Mouse (Mus musculus) heart, adult 2 months (tissue): ENCODE measurements around the gene Cend1. TPM values are rescaled to one million over a fixed set of nuclear protein-coding genes. Genes with fewer than 3 reads are reported as not detected.

Experiments
- DNase-seq, 2 experiments: peaks; one replicate each; pipeline ENCODE4 v3.0.0; 2021
- H3K27ac ChIP-seq: fragments of 200-600 bp; 2 replicates; pipeline ENCODE4 v1.8.1; 2022
- H3K27me3 ChIP-seq: fragments of 200-500 bp; 2 replicates; pipeline ENCODE4 v1.6.1; 2012; ENCODE audit warnings: mild to moderate bottlenecking, low read length, inconsistent platforms, mixed read lengths; ENCODE audit not compliant: control insufficient read depth, insufficient read depth
- H3K36me3 ChIP-seq: fragments of 200-500 bp; 2 replicates; pipeline ENCODE4 v1.6.1; 2012; ENCODE audit warnings: low read length, inconsistent platforms; ENCODE audit not compliant: control insufficient read depth, insufficient read depth
- H3K4me1 ChIP-seq: fragments of 200-500 bp; 2 replicates; pipeline ENCODE4 v1.6.1; 2011; ENCODE audit warnings: low read length; ENCODE audit not compliant: control insufficient read depth, insufficient read depth
- H3K4me3 ChIP-seq: fragments of 200-600 bp; 2 replicates; pipeline ENCODE4 v1.8.1; 2022
- H3K79me2 ChIP-seq: fragments of 200-500 bp; replicated peaks from 2 replicates; pipeline ENCODE4 v1.6.1; 2012; ENCODE audit warnings: mild to moderate bottlenecking, inconsistent platforms, low read length, moderate library complexity, mixed read lengths; ENCODE audit not compliant: control insufficient read depth, insufficient read depth
- H3K9ac ChIP-seq: fragments of 200-500 bp; 2 replicates; pipeline ENCODE4 v1.6.1; 2012; ENCODE audit warnings: low read depth, mild to moderate bottlenecking, control low read depth, inconsistent platforms, low read length, mixed read lengths
- CTCF ChIP-seq: fragments of 200-600 bp; IDR thresholded peaks from 2 replicates; pipeline ENCODE4 v1.8.1; 2022; ENCODE audit warnings: antibody characterized with exemption, mild to moderate bottlenecking, moderate library complexity
- EP300 ChIP-seq: fragments of 200-500 bp; IDR thresholded peaks from 2 replicates; pipeline ENCODE4 v1.6.1; 2011; ENCODE audit warnings: low read depth, low read length, control low read depth; ENCODE audit not compliant: insufficient read depth
- POLR2A ChIP-seq: fragments of 200-500 bp; IDR thresholded peaks from 2 replicates; pipeline ENCODE4 v1.6.1; 2011; ENCODE audit warnings: mild to moderate bottlenecking, low read depth, low read length, control low read depth; ENCODE audit not compliant: insufficient read depth
- WGBS: fragments of 180-500 bp; shearing (Covaris S2); methylation state at CpG from one replicate; pipeline ENCODE4 v1.1.7; 2018; 5-methylcytosine and 5-hydroxymethylcytosine counted together
- intact Hi-C: fragments of 180-260 bp; cut with DNase I; formaldehyde crosslinking; loops from one replicate; pipeline ENCODE4 v1.15.1; 2025
- polyA plus RNA-seq: library from polyadenylated mRNA; depleted of rRNA; stranded (reverse); fragments of >200 nt; gene quantifications from 2 replicates; pipeline ENCODE4 v1.2.3, GENCODE M21; 2012
- total RNA-seq, 2 experiments: library from RNA; stranded (reverse); gene quantifications; 2 replicates each; pipeline ENCODE4 v1.2.3; 2021

Cend1 gene
- total and polyA plus RNA-seq, 3 experiments = 1.0 to 1.8 (median 1.4) TPM

DNA sequence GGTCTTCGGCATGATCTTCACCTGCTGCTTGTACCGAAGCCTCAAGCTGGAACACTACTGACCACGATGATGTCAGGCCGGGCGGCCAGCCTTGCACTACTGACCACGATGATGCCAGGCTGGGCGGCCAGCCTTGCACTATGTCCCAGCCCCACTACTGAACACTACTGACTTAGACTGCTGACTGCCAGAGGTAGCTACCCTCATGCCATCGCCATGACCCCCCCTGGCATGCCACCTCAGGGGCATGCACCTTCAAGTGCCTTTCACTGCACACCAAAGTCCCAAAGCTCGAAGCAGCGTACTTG is 41.3 kb upstream of the Cend1 start:
- Histone ChIP-seq H3K36me3 (no peaks in the 10 kb centered on the region; the same call in 1 of the 2 replicates), H3K27ac (no peak overlapping the region), H3K9ac (no peak overlapping the region), H3K4me3 (no peak overlapping the region), H3K79me2 (no peaks in the 10 kb centered on the region; the same call in 1 of the 2 replicates), H3K4me1 (peaks cover 21% of the 10 kb centered on the region), H3K27me3 (no peaks in the 10 kb centered on the region)
- WGBS = 93% methylated on average over 10 of the region's 10 CpGs
- TF ChIP-seq EP300 = no peak
- no peak for DNase-seq
- intact Hi-C loops = no loop called here

DNA sequence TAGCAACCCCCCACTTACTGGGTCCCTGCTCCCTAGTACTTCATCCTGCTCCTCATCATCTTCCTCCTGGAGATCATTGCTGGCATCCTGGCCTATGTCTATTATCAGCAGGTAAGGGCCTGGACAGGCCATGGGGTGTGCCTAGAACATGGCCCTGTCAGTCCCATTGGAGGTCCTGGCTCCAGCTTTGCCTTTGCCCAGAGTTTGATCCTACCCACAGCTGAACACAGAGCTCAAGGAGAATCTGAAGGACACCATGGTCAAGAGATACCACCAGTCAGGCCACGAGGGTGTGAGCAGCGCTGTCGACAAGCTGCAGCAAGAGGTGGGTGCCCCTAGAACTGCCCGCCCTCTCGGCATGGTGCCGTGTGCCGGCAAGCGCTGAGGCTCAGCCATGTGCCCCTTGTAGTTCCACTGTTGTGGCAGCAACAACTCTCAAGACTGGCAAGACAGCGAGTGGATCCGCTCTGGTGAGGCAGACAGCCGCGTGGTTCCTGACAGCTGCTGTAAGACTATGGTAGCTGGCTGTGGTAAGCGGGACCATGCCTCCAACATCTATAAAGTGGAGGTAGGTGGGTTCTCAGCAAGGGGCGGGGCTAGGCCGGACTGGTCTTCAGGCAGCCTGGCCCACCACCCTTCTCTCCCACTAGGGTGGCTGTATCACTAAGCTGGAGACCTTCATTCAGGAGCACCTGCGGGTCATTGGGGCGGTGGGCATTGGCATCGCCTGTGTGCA is 40.8 kb upstream of the Cend1 start:
- intact Hi-C loops = no loop called here
- H3K27ac ChIP-seq = peak overlapping the region; percentile 98
- no peak for TF ChIP-seq POLR2A
- no peak for TF ChIP-seq EP300
- no peak for TF ChIP-seq CTCF
- 87% methylated on average over 18 of the region's 18 CpGs for WGBS
- H3K79me2 ChIP-seq = no peaks in the 10 kb centered on the region; the same call in 1 of the 2 replicates
- peaks cover 24% of the 10 kb centered on the region for H3K4me1 ChIP-seq
- peak overlapping the region; percentile 82; the same call in 1 of the 2 replicates for H3K4me3 ChIP-seq
- peak; percentile 41 to 49 for DNase-seq
- no peaks in the 10 kb centered on the region for H3K27me3 ChIP-seq
- no peaks in the 10 kb centered on the region; the same call in 1 of the 2 replicates for H3K36me3 ChIP-seq
- H3K9ac ChIP-seq = no peak overlapping the region

DNA sequence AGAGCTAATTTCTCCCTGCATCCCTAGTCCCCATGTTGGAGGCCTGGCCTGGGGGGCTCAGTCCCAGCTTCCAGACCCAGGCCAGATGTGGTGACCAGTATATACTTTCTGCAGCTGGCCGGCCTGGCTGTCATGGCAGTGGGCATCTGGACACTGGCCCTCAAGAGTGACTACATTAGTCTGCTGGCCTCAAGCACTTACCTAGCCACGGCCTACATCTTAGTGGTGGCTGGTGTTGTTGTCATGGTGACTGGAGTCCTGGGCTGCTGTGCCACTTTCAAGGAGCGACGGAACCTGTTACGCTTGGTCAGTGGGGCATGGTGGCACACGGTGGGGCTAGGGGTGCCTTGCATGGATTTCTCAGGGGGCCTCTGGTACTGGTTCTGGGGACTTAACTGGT is 40.1 kb upstream of the Cend1 start:
- no peak for TF ChIP-seq POLR2A
- TF ChIP-seq EP300 = no peak
- no peak for TF ChIP-seq CTCF
- H3K4me1 ChIP-seq = peaks cover 22% of the 10 kb centered on the region
- no peaks in the 10 kb centered on the region; the same call in 1 of the 2 replicates for H3K36me3 ChIP-seq
- no peaks in the 10 kb centered on the region; the same call in 1 of the 2 replicates for H3K79me2 ChIP-seq
- peak in 1 of 2 experiments; percentile 25 for DNase-seq
- peak overlapping the region; percentile 82 for H3K4me3 ChIP-seq
- WGBS = 78% methylated on average over 6 of the region's 6 CpGs
- intact Hi-C loops = no loop called here
- H3K27me3 ChIP-seq = no peaks in the 10 kb centered on the region
- peak overlapping the region; percentile 44 for H3K9ac ChIP-seq
- H3K27ac ChIP-seq = peak overlapping the region; percentile 98

DNA sequence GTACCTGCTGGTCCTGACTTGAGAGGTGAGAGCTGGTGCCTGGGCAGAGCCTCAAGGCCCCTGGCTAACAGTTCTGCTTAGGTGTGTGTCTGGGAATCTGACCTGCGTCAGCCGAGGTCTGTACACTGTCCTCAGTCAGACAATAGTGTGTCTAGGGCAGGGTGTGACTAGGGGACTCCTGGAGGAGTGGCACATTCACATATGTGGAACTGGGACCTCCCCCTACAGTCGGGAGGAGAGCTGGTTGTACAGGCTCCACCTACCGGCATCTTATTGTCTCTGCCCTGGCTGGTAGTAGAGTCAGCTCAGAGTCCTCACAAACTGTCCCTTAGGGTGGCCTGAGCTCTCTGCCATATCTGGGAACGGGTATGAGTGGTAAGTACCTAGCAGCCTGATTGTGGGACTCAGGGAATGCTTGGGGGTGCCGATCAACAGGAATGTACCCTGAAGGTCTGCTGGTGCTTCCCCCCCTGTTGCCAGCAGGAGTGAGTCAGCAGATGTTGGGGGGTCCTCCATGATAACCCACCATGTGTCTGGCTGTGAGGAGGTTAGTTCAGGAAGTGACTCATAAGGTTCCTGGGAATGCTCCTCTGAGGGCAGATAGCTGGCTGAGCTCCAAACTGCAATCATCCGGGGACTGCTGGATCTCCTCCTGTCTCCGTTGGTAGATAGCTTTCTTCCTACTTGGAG is 39.4 kb upstream of the Cend1 start:
- peaks cover 19% of the 10 kb centered on the region for H3K4me1 ChIP-seq
- peak overlapping the region; percentile 82 for H3K4me3 ChIP-seq
- H3K9ac ChIP-seq = peak overlapping the region; percentile 75
- no peaks in the 10 kb centered on the region; the same call in 1 of the 2 replicates for H3K79me2 ChIP-seq
- H3K27me3 ChIP-seq = no peaks in the 10 kb centered on the region
- no peaks in the 10 kb centered on the region; the same call in 1 of the 2 replicates for H3K36me3 ChIP-seq
- H3K27ac ChIP-seq = peak overlapping the region; percentile 98
- TF ChIP-seq EP300 (0 out of 2 replicates have a peak, but pooled peaks have one; percentile 43), CTCF (peak; percentile 79), POLR2A (peak; percentile 85)
- under 1% methylated on average over 8 of the region's 8 CpGs for WGBS
- intact Hi-C loops = no loop called here
- peak; percentile 73 to 82 for DNase-seq

DNA sequence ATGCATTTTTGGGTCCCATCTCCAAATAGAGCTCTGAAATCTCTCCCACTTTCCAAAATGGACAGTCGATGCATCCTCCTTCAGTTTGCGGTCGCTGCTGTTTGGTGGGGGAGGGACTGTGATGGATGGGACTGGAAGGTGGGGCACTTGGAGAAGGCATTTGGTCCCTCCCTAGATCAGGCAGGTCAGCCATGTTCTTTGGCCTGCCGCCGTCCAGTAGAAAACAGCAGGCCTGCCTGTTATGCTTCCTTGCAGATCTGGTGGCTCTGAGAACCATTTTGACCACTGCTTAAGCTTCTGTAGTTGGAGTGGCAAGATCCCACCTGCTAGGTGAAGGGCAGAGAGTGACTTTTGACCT is 38.9 kb upstream of the Cend1 start:
- Histone ChIP-seq H3K4me3 (peak overlapping the region; percentile 82), H3K79me2 (no peaks in the 10 kb centered on the region; the same call in 1 of the 2 replicates), H3K36me3 (no peaks in the 10 kb centered on the region; the same call in 1 of the 2 replicates), H3K27me3 (no peaks in the 10 kb centered on the region), H3K27ac (peak overlapping the region; percentile 98), H3K9ac (peak overlapping the region; percentile 75), H3K4me1 (peaks cover 19% of the 10 kb centered on the region)
- DNase-seq = peak in 1 of 2 experiments; percentile 58
- TF ChIP-seq CTCF (no peak), EP300 (no peak), POLR2A (no peak)
- 3% methylated on average over 5 of the region's 5 CpGs for WGBS
- intact Hi-C loops = no loop called here
